Mouse (Mus musculus) testis, adult 2 months (tissue): ENCODE data around the gene Cyp2u1. TPM values are rescaled to one million over a fixed set of nuclear protein-coding genes. Genes with fewer than 3 reads are reported as not detected.

Source experiments
- H3K27ac ChIP-seq: fragments of 200-500 bp; 2 replicates; pipeline ENCODE4 v1.5.1; 2012; ENCODE audit warnings: low read depth, low read length; ENCODE audit not compliant: control insufficient read depth, insufficient read depth
- H3K27me3 ChIP-seq: fragments of 200-500 bp; 2 replicates; pipeline ENCODE4 v1.6.1; 2012; ENCODE audit warnings: mild to moderate bottlenecking, low read length, moderate library complexity; ENCODE audit not compliant: control insufficient read depth, insufficient read depth
- H3K36me3 ChIP-seq: fragments of 200-500 bp; 2 replicates; pipeline ENCODE4 v1.6.1; 2012; ENCODE audit warnings: mild to moderate bottlenecking, low read length; ENCODE audit not compliant: control insufficient read depth, insufficient read depth
- H3K4me1 ChIP-seq: fragments of 200-500 bp; 2 replicates; pipeline ENCODE4 v1.6.1; 2012; ENCODE audit warnings: low read length; ENCODE audit not compliant: control insufficient read depth, insufficient read depth
- H3K4me3 ChIP-seq: fragments of 200-500 bp; 2 replicates; pipeline ENCODE4 v1.5.1; 2012; ENCODE audit warnings: low read depth, mild to moderate bottlenecking, low read length, moderate library complexity, mixed read lengths; ENCODE audit not compliant: control insufficient read depth
- CTCF ChIP-seq: fragments of 200-500 bp; IDR thresholded peaks from 2 replicates; pipeline ENCODE4 v1.5.1; 2012; ENCODE audit warnings: low read depth, mild to moderate bottlenecking, inconsistent platforms, low read length, moderate library complexity; ENCODE audit not compliant: control insufficient read depth, insufficient read depth, insufficient replicate concordance
- POLR2A ChIP-seq: fragments of 200-500 bp; IDR thresholded peaks from 2 replicates; pipeline ENCODE4 v1.6.1; 2012; ENCODE audit warnings: low read depth, mild to moderate bottlenecking, inconsistent platforms, low read length, moderate library complexity; ENCODE audit not compliant: control insufficient read depth
- polyA plus RNA-seq: library from polyadenylated mRNA; depleted of rRNA; stranded (reverse); fragments of >200 nt; gene quantifications from 2 replicates; pipeline ENCODE4 v1.2.3, GENCODE M21; 2012

Cyp2u1 gene
- polyA plus RNA-seq, 1 experiment, result 4.6 TPM

DNA sequence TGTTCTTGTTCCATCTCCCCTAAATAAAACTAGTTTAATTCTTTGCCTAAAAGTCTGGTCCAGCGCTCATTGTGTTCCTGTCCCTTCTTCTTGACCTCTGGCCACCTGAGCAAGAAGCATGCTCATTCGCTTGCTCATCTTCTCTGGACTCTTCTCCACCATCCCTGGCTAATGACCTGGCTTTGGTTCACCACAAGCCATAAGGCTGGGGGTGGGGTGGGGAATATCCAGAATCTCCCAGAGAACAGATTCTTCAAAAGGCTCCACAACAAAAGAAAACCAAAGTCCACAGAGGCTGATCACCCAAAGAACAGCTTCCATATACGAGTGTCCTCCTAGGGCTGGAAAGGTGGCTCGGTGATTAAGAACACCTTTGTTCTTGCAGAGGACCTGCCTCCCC, 48.0 kb downstream of the Cyp2u1 start:
- Histone ChIP-seq H3K27ac (no peak overlapping the region), H3K27me3 (no peaks in the 10 kb centered on the region), H3K36me3 (no peaks in the 10 kb centered on the region), H3K4me3 (no peak overlapping the region), H3K4me1 (peaks cover 5% of the 10 kb centered on the region)
- TF ChIP-seq CTCF (no peak), POLR2A (no peak)

GRCm38 (mm10) chr3:131251601-131252000, 51.4 kb downstream of the Cyp2u1 start:
- Histone ChIP-seq H3K36me3 (no peaks in the 10 kb centered on the region), H3K27ac (no peak overlapping the region), H3K27me3 (no peaks in the 10 kb centered on the region), H3K4me3 (no peak overlapping the region), H3K4me1 (0 out of 2 replicates have a peak, but pooled peaks cover under 1% of the 10 kb centered on the region)
- TF ChIP-seq CTCF, result no peak
- no peak for TF ChIP-seq POLR2A

DNA sequence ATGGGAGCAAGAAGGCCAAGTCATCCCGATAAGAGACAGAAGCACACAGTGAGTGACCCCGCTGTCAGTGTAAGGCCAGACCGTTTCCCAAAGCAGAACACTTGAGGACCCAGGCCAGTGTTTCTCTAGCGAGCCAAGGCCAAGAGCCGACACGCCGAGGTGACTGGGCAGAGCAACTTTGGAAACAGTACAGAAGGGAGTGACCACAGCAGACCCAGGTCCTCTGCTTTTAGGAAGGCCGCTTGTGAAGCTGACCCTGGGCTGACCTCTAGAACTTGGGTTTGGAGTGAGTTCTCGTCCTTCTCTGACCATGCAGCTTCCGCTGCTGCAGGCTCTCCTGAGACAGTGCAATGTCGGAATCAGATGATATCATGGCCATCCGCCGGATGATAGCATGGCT, 52.0 kb downstream of the Cyp2u1 start:
- H3K27ac ChIP-seq, result no peak overlapping the region
- peaks cover 2% of the 10 kb centered on the region; the same call in 1 of the 2 replicates for H3K4me1 ChIP-seq
- no peaks in the 10 kb centered on the region for H3K36me3 ChIP-seq
- H3K27me3 ChIP-seq, result no peaks in the 10 kb centered on the region
- no peak for TF ChIP-seq POLR2A
- no peak for TF ChIP-seq CTCF
- no peak overlapping the region for H3K4me3 ChIP-seq

GRCm38 (mm10) chr3:131250283-131250682, 52.7 kb downstream of the Cyp2u1 start:
- H3K27ac ChIP-seq, result no peak overlapping the region
- peaks cover 2% of the 10 kb centered on the region; the same call in 1 of the 2 replicates for H3K4me1 ChIP-seq
- H3K27me3 ChIP-seq, result no peaks in the 10 kb centered on the region
- H3K36me3 ChIP-seq, result no peaks in the 10 kb centered on the region
- H3K4me3 ChIP-seq, result no peak overlapping the region
- TF ChIP-seq CTCF (no peak), POLR2A (no peak)

DNA sequence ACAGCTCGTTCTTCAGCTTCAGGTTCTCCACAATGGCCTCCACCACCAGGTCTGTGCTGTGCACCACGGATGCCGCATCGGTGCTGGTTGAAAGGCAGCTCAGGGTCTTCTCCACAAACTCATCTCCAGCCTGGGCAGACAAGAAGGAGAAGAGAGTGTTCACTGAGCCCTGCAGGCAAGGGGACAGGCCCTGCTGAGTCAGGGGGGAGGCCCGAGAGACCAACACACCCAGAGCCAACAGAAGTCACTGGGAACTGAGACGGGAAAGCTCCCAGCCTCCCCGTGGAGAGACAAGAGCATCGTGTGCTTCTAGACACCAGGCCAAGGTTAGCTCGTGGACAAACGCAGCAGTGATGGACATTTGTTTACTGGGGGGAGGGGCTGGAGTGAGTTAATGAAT, 54.6 kb downstream of the Cyp2u1 start:
- no peak for TF ChIP-seq CTCF
- TF ChIP-seq POLR2A, result no peak
- Histone ChIP-seq H3K36me3 (no peaks in the 10 kb centered on the region), H3K27me3 (no peaks in the 10 kb centered on the region), H3K4me3 (no peak overlapping the region), H3K27ac (no peak overlapping the region), H3K4me1 (peaks cover 2% of the 10 kb centered on the region; the same call in 1 of the 2 replicates)

- TF ChIP-seq CTCF (no peak), POLR2A (no peak)
- no peaks in the 10 kb centered on the region for H3K36me3 ChIP-seq
- no peak overlapping the region for H3K4me3 ChIP-seq
- H3K4me1 ChIP-seq, result peaks cover 2% of the 10 kb centered on the region; the same call in 1 of the 2 replicates
- no peaks in the 10 kb centered on the region for H3K27me3 ChIP-seq
- no peak overlapping the region for H3K27ac ChIP-seq
Observed at GRCm38 (mm10) chr3:131247851-131248250, 55.2 kb downstream of the Cyp2u1 start.

- TF ChIP-seq CTCF, result no peak
- Histone ChIP-seq H3K4me3 (no peak overlapping the region), H3K36me3 (no peaks in the 10 kb centered on the region), H3K4me1 (peaks cover 2% of the 10 kb centered on the region; the same call in 1 of the 2 replicates), H3K27ac (no peak overlapping the region), H3K27me3 (no peaks in the 10 kb centered on the region)
Observed at GRCm38 (mm10) chr3:131247447-131247846, 55.6 kb downstream of the Cyp2u1 start.

GRCm38 (mm10) chr3:131246579-131247046, 56.4 kb downstream of the Cyp2u1 start:
- Histone ChIP-seq H3K36me3 (no peaks in the 10 kb centered on the region), H3K4me3 (no peak overlapping the region), H3K27ac (peak overlapping the region; percentile 26; the same call in 1 of the 2 replicates), H3K4me1 (peaks cover 2% of the 10 kb centered on the region; the same call in 1 of the 2 replicates), H3K27me3 (no peaks in the 10 kb centered on the region)
- TF ChIP-seq POLR2A, result no peak
- TF ChIP-seq CTCF, result no peak
